Mouse (Mus musculus): Measurements from ENCODE around the gene Nav2.

GRCm38 (mm10) chr7:49448580-49448979 lies 540.1 kb downstream of the Nav2 start:
- TF ChIP-seq CTCF (IDR thresholded peaks at IDR 0.05; ENCODE audit: borderline replicate concordance, control insufficient read depth, extremely low read depth, insufficient read depth, low read length, poor library complexity), result no peak
- no peak for TF ChIP-seq POLR2A (IDR thresholded peaks at IDR 0.05; ENCODE audit: control insufficient read depth, extremely low read depth, insufficient read depth, low read length, poor library complexity)
